Mouse (Mus musculus) small intestine, adult 2 months (tissue): ENCODE results near the gene Eif4b. TPM values are rescaled to one million over a fixed set of nuclear protein-coding genes. Genes with fewer than 3 reads are reported as not detected.

Experiments used
- H3K27ac ChIP-seq: fragments of 200-500 bp; 2 replicates; pipeline ENCODE4 v1.5.1; 2012; ENCODE audit warnings: low read depth, low read length, control low read depth, inconsistent platforms; ENCODE audit not compliant: insufficient read depth
- H3K27me3 ChIP-seq: fragments of 200-500 bp; 2 replicates; pipeline ENCODE4 v1.6.1; 2012; ENCODE audit warnings: mild to moderate bottlenecking, moderate library complexity, low read length, inconsistent platforms; ENCODE audit not compliant: control insufficient read depth, insufficient read depth
- H3K36me3 ChIP-seq: fragments of 200-500 bp; 2 replicates; pipeline ENCODE4 v1.6.1; 2012; ENCODE audit warnings: mild to moderate bottlenecking, low read length, control low read depth, inconsistent platforms; ENCODE audit not compliant: control insufficient read depth, insufficient read depth
- H3K4me1 ChIP-seq: fragments of 200-500 bp; 2 replicates; pipeline ENCODE4 v1.6.1; 2012; ENCODE audit warnings: low read length, inconsistent platforms, mixed read lengths; ENCODE audit not compliant: control insufficient read depth, insufficient read depth, insufficient read length
- H3K4me3 ChIP-seq: fragments of 200-500 bp; 2 replicates; pipeline ENCODE4 v1.5.1; 2012; ENCODE audit warnings: low read depth, mild to moderate bottlenecking, control low read depth, inconsistent platforms, low read length, moderate library complexity
- CTCF ChIP-seq: fragments of 200-500 bp; IDR thresholded peaks from 2 replicates; pipeline ENCODE4 v1.5.1; 2012; ENCODE audit warnings: low read depth, mild to moderate bottlenecking, control low read depth, inconsistent platforms, low read length, moderate library complexity, mixed read lengths; ENCODE audit not compliant: insufficient replicate concordance, insufficient read length; ENCODE audit errors: extremely low read depth
- POLR2A ChIP-seq: fragments of 200-500 bp; IDR thresholded peaks from 2 replicates; pipeline ENCODE4 v1.6.1; 2012; ENCODE audit warnings: low read depth, mild to moderate bottlenecking, control low read depth, inconsistent platforms, low read length, moderate library complexity
- WGBS: fragments of 180-500 bp; shearing (Covaris S2); methylation state at CpG from one replicate; pipeline ENCODE4 v1.1.7; 2018; 5-methylcytosine and 5-hydroxymethylcytosine counted together
- polyA plus RNA-seq: library from polyadenylated mRNA; depleted of rRNA; stranded (reverse); fragments of >200 nt; gene quantifications from 2 replicates; pipeline ENCODE4 v1.2.3, GENCODE M21; 2012

The Eif4b gene
- polyA plus RNA-seq, 1 experiment, result 54.7 TPM

- H3K36me3 ChIP-seq, result peaks cover 34% of the 10 kb centered on the region
- no peak overlapping the region for H3K4me3 ChIP-seq
- TF ChIP-seq POLR2A (no peak), CTCF (no peak)
- 62% methylated on average over 2 of the region's 2 CpGs for WGBS
- peaks cover 3% of the 10 kb centered on the region; the same call in 1 of the 2 replicates for H3K4me1 ChIP-seq
- no peaks in the 10 kb centered on the region for H3K27me3 ChIP-seq
- no peak overlapping the region for H3K27ac ChIP-seq
Measured at GRCm38 (mm10) chr15:102134709-102135108, 61.1 kb downstream of the Eif4b start.

GRCm38 (mm10) chr15:102135522-102136128 is 62.1 kb downstream of the Eif4b start:
- Histone ChIP-seq H3K27ac (peak overlapping the region; percentile 6; the same call in 1 of the 2 replicates), H3K4me3 (peak overlapping the region; percentile 96), H3K36me3 (peaks cover 25% of the 10 kb centered on the region), H3K4me1 (peaks cover 3% of the 10 kb centered on the region; the same call in 1 of the 2 replicates), H3K27me3 (no peaks in the 10 kb centered on the region)
- no peak for TF ChIP-seq CTCF
- no peak for TF ChIP-seq POLR2A
- WGBS, result 2% methylated on average over 35 of the region's 35 CpGs

GRCm38 (mm10) chr15:102136129-102136758 is 62.7 kb downstream of the Eif4b start, which contains the start of gene Spryd3:
Gene Spryd3 (minus strand): TSS chr15:102136234.
- peak within 1 kb of the TSS; percentile 6; the same call in 1 of the 2 replicates for H3K27ac ChIP-seq
- H3K4me3 ChIP-seq, result peak within 1 kb of the TSS; percentile 96
- peaks cover 19% of the 10 kb centered on the region for H3K36me3 ChIP-seq
- WGBS, result 1% methylated on average over 48 of the region's 50 CpGs
- peaks cover 3% of the 10 kb centered on the region; the same call in 1 of the 2 replicates for H3K4me1 ChIP-seq
- TF ChIP-seq POLR2A (peak; percentile 52), CTCF (no peak)
- H3K27me3 ChIP-seq, result no peaks in the 10 kb centered on the region

- peaks cover 4% of the 10 kb centered on the region; the same call in 1 of the 2 replicates for H3K27me3 ChIP-seq
- H3K4me3 ChIP-seq, result no peak overlapping the region
- no peak overlapping the region for H3K27ac ChIP-seq
- WGBS, result 89% methylated on average over 5 of the region's 5 CpGs
- H3K36me3 ChIP-seq, result no peaks in the 10 kb centered on the region
- TF ChIP-seq POLR2A, result no peak
- no peak for TF ChIP-seq CTCF
- no peaks in the 10 kb centered on the region for H3K4me1 ChIP-seq
Measured at GRCm38 (mm10) chr15:102141120-102141519, 67.5 kb downstream of the Eif4b start.

- Histone ChIP-seq H3K27me3 (peaks cover 4% of the 10 kb centered on the region; the same call in 1 of the 2 replicates), H3K36me3 (no peaks in the 10 kb centered on the region), H3K4me3 (no peak overlapping the region), H3K27ac (no peak overlapping the region), H3K4me1 (no peaks in the 10 kb centered on the region)
- WGBS, result 52% methylated on average over 23 of the region's 23 CpGs
- TF ChIP-seq CTCF, result no peak
- no peak for TF ChIP-seq POLR2A
Measured at GRCm38 (mm10) chr15:102142914-102143912, 69.6 kb downstream of the Eif4b start.

GRCm38 (mm10) chr15:102144274-102144711 is 70.7 kb downstream of the Eif4b start, which contains the start of gene Igfbp6:
Gene Igfbp6 (plus strand): TSS chr15:102144362.
- Histone ChIP-seq H3K27ac (no peak within 1 kb of the TSS), H3K36me3 (no peaks in the 10 kb centered on the region), H3K4me3 (no peak within 1 kb of the TSS), H3K4me1 (peaks cover 6% of the 10 kb centered on the region), H3K27me3 (peaks cover 4% of the 10 kb centered on the region; the same call in 1 of the 2 replicates)
- WGBS, result 49% methylated on average over 22 of the region's 22 CpGs
- no peak for TF ChIP-seq POLR2A
- TF ChIP-seq CTCF, result no peak
